Mouse (Mus musculus) CH12.LX (cell line): Measurements from ENCODE around the gene Rpl9-ps1. TPM values are rescaled to one million over a fixed set of nuclear protein-coding genes. Genes with fewer than 3 reads are reported as not detected.

Experiments used
- DNase-seq: peaks from one replicate; pipeline ENCODE4 v3.0.0-alpha.2; 2013; ENCODE audit errors: extremely low read depth
- H3K27ac ChIP-seq: 2 replicates; pipeline ENCODE4 v1.5.1; 2012; ENCODE audit warnings: low read depth, mild to moderate bottlenecking, control low read depth, moderate library complexity; ENCODE audit not compliant: insufficient read depth
- H3K27me3 ChIP-seq: replicated peaks from 2 replicates; pipeline ENCODE3; 2012; ENCODE audit warnings: inconsistent platforms
- H3K36me3 ChIP-seq, 2 experiments: replicated peaks in 1 of 2; 2 replicates each; pipeline versions ENCODE3 to v1.6.1; 2012; ENCODE audit warnings: inconsistent platforms in 1 of 2, low read length in 1 of 2, mild to moderate bottlenecking in 1 of 2, mixed read lengths in 1 of 2, moderate library complexity in 1 of 2; ENCODE audit not compliant: control insufficient read depth in 1 of 2, insufficient read depth in 1 of 2
- H3K4me1 ChIP-seq, 2 experiments: 2 replicates each; pipeline ENCODE4 v1.6.1; 2012; ENCODE audit warnings: inconsistent platforms in 1 of 2, moderate library complexity in 1 of 2; ENCODE audit not compliant: insufficient read depth in 2 of 2, control insufficient read depth in 1 of 2
- H3K4me2 ChIP-seq: 2 replicates; pipeline ENCODE4 v1.6.1; 2012; ENCODE audit warnings: low read depth, mild to moderate bottlenecking, control low read depth; ENCODE audit not compliant: poor library complexity, insufficient read depth, severe bottlenecking
- H3K4me3 ChIP-seq, 3 experiments: fragments of 150-350 bp in 1 of 3; sonication (generic) in 1 of 3; replicated peaks in 1 of 3; 2 replicates each; pipeline versions ENCODE3 to v1.5.1; 2011 to 2012; ENCODE audit warnings: low read depth in 2 of 3, low read length in 2 of 3, mild to moderate bottlenecking in 2 of 3, moderate library complexity in 2 of 3, control low read depth in 1 of 3, improper control_type of control experiment in 1 of 3, inconsistent platforms in 1 of 3, mixed read lengths in 1 of 3; ENCODE audit not compliant: poor library complexity in 1 of 3
- H3K79me2 ChIP-seq: replicated peaks from 2 replicates; pipeline ENCODE4 v1.6.1; 2012; ENCODE audit warnings: mild to moderate bottlenecking, moderate library complexity; ENCODE audit not compliant: control insufficient read depth, poor library complexity, insufficient read depth, severe bottlenecking; ENCODE audit errors: extremely low read depth
- H3K9ac ChIP-seq: 2 replicates; pipeline ENCODE4 v1.6.1; 2012; ENCODE audit warnings: low read depth, mild to moderate bottlenecking, control low read depth, moderate library complexity; ENCODE audit not compliant: insufficient read depth
- H3K9me3 ChIP-seq: replicated peaks from 2 replicates; pipeline ENCODE3; 2012; ENCODE audit warnings: low read length, inconsistent platforms, mixed read lengths
- BHLHE40 ChIP-seq: IDR thresholded peaks from 2 replicates; pipeline ENCODE4 v1.6.1; 2011; ENCODE audit warnings: mild to moderate bottlenecking, low read depth, low read length, improper control_type of control experiment
- CHD1 ChIP-seq: IDR thresholded peaks from 2 replicates; pipeline ENCODE4 v1.6.1; 2012; ENCODE audit warnings: low read depth, low read length, improper control_type of control experiment, inconsistent platforms
- CTCF ChIP-seq, 2 experiments: IDR thresholded peaks in 1 of 2; conservative IDR thresholded peaks in 1 of 2; 2 replicates each; pipeline ENCODE4 v1.5.1; 2011 to 2012; ENCODE audit warnings: low read depth in 2 of 2, low read length in 2 of 2, improper control_type of control experiment in 1 of 2, inconsistent platforms in 1 of 2, mild to moderate bottlenecking in 1 of 2, moderate library complexity in 1 of 2
- E2F4 ChIP-seq: IDR thresholded peaks from 2 replicates; pipeline ENCODE4 v1.6.1; 2011; ENCODE audit warnings: low read depth, low read length, improper control_type of control experiment; ENCODE audit not compliant: insufficient replicate concordance
- ELF1 ChIP-seq: IDR thresholded peaks from 2 replicates; pipeline ENCODE4 v1.6.1; 2014; ENCODE audit warnings: low read depth, mild to moderate bottlenecking, inconsistent platforms, low read length, improper control_type of control experiment
- EP300 ChIP-seq: IDR thresholded peaks from 2 replicates; pipeline ENCODE4 v1.6.1; 2011; ENCODE audit warnings: low read length, improper control_type of control experiment
- ETS1 ChIP-seq: conservative IDR thresholded peaks from 2 replicates; pipeline ENCODE4 v1.6.1; 2012; ENCODE audit warnings: low read depth, mild to moderate bottlenecking, inconsistent platforms, low read length, improper control_type of control experiment, moderate library complexity
- IRF4 ChIP-seq: IDR thresholded peaks from 2 replicates; pipeline ENCODE4 v1.6.1; 2014; ENCODE audit warnings: low read depth, mild to moderate bottlenecking, inconsistent platforms, low read length, improper control_type of control experiment
- JUN ChIP-seq: IDR thresholded peaks from 2 replicates; pipeline ENCODE4 v1.6.1; 2011; ENCODE audit warnings: low read depth, mild to moderate bottlenecking, low read length, improper control_type of control experiment, moderate library complexity; ENCODE audit not compliant: insufficient read depth
- MAX ChIP-seq: IDR thresholded peaks from 2 replicates; pipeline ENCODE4 v1.6.1; 2011; ENCODE audit warnings: low read length, improper control_type of control experiment
- MAZ ChIP-seq: IDR thresholded peaks from 2 replicates; pipeline ENCODE4 v1.6.1; 2012; ENCODE audit warnings: low read depth, mild to moderate bottlenecking, inconsistent platforms, low read length, improper control_type of control experiment, moderate library complexity
- MYC ChIP-seq: IDR thresholded peaks from 2 replicates; pipeline ENCODE4 v1.6.1; 2011; ENCODE audit warnings: low read depth, mild to moderate bottlenecking, improper control_type of control experiment, low read length
- NELFE ChIP-seq: IDR thresholded peaks from 2 replicates; pipeline ENCODE4 v1.6.1; 2011; ENCODE audit warnings: low read depth, low read length, improper control_type of control experiment
- POLR2A ChIP-seq: IDR thresholded peaks from 2 replicates; pipeline ENCODE4 v1.6.1; 2011; ENCODE audit warnings: low read depth, mild to moderate bottlenecking, improper control_type of control experiment, low read length
- RAD21 ChIP-seq: IDR thresholded peaks from 2 replicates; pipeline ENCODE4 v1.6.1; 2011; ENCODE audit warnings: low read depth, mild to moderate bottlenecking, low read length, improper control_type of control experiment, moderate library complexity
- SIN3A ChIP-seq: IDR thresholded peaks from 2 replicates; pipeline ENCODE4 v1.6.1; 2012; ENCODE audit warnings: low read length, improper control_type of control experiment, inconsistent platforms
- SMC3 ChIP-seq: IDR thresholded peaks from 2 replicates; pipeline ENCODE4 v1.6.1; 2011; ENCODE audit warnings: low read depth, low read length, improper control_type of control experiment
- TBP ChIP-seq: conservative IDR thresholded peaks from 2 replicates; pipeline ENCODE4 v1.6.1; 2011; ENCODE audit warnings: low read depth, low read length, improper control_type of control experiment
- TCF12 ChIP-seq: IDR thresholded peaks from 2 replicates; pipeline ENCODE4 v1.6.1; 2014; ENCODE audit warnings: low read depth, mild to moderate bottlenecking, inconsistent platforms, low read length, improper control_type of control experiment
- UBTF ChIP-seq: IDR thresholded peaks from 2 replicates; pipeline ENCODE4 v1.6.1; 2012; ENCODE audit warnings: low read depth, mild to moderate bottlenecking, inconsistent platforms, low read length, improper control_type of control experiment, moderate library complexity
- USF1 ChIP-seq: IDR thresholded peaks from 2 replicates; pipeline ENCODE4 v1.6.1; 2014; ENCODE audit warnings: low read depth, mild to moderate bottlenecking, inconsistent platforms, low read length, improper control_type of control experiment
- USF2 ChIP-seq: conservative IDR thresholded peaks from 2 replicates; pipeline ENCODE4 v1.6.1; 2011; ENCODE audit warnings: low read depth, low read length, improper control_type of control experiment
- ZC3H11A ChIP-seq: IDR thresholded peaks from 2 replicates; pipeline ENCODE4 v1.6.1; 2012; ENCODE audit warnings: low read depth, mild to moderate bottlenecking, inconsistent platforms, low read length, improper control_type of control experiment
- ZKSCAN1 ChIP-seq: IDR thresholded peaks from 2 replicates; pipeline ENCODE4 v1.6.1; 2012; ENCODE audit warnings: low read depth, inconsistent platforms, low read length, improper control_type of control experiment, borderline replicate concordance
- ZNF384 ChIP-seq: IDR thresholded peaks from 2 replicates; pipeline ENCODE4 v1.6.1; 2012; ENCODE audit warnings: low read depth, low read length, improper control_type of control experiment, inconsistent platforms
- dilution Hi-C: fragments of 300-500 bp; cut with MboI; formaldehyde crosslinking; loops from 2 replicates; pipeline ENCODE4 v1.14.3; 2020; ENCODE audit warnings: low sequenced_read_pairs; ENCODE audit not compliant: extremely low pct_unique_long_range_greater_than_20kb, extremely low pct_ligation_motif_present
- in situ Hi-C: fragments of 300-500 bp; cut with MboI; formaldehyde crosslinking; loops from 3 replicates; pipeline ENCODE4 v1.14.3; 2019; ENCODE audit warnings: low sequenced_read_pairs, low pct_ligation_motif_present, low pct_unique_long_range_greater_than_20kb, mixed read lengths
- polyA plus RNA-seq: library from polyadenylated mRNA; unstranded; fragments of >175 nt; gene quantifications from 2 replicates; pipeline ENCODE4 v1.2.1, GENCODE M21; 2012; ENCODE audit warnings: low read depth; ENCODE audit not compliant: insufficient read length
- total RNA-seq, 2 experiments: library from RNA; depleted of rRNA; stranded (reverse); fragments of 300-350 nt in 1 of 2; fragments of >200 nt in 1 of 2; gene quantifications; 2 replicates each; pipeline ENCODE4 v1.2.3; 2012 to 2014

Rpl9-ps1 gene
- total and polyA plus RNA-seq, 3 experiments: not detected

DNA sequence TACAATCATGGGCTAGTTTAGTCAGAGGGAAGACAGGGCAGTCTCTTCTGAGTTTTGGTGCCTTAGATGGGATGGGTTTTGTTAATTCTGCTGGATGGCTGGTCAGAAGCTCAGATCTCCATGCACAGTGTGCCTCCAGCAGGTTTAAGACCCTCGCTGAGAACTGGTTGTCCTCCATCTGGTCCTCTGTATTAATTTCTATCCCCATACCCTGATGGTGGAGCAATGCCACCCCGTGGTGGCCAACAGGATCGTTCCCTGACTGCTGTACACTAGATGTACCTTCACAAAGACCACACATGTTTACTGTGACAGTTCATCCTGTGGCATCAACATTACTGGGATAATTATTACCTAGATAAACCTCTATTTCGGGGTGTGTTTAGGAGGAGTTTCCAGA is 12.7 kb downstream of the Rpl9-ps1 start:
- Histone ChIP-seq H3K36me3 (no peaks in the 10 kb centered on the region), H3K4me1 (peaks cover 0 to 6% of the 10 kb centered on the region in 2 experiments; a peak in 2 of 4 replicates), H3K79me2 (no peaks in the 10 kb centered on the region), H3K27ac (no peak overlapping the region), H3K9me3 (no peaks in the 10 kb centered on the region), H3K9ac (no peak overlapping the region), H3K4me3 (no peak overlapping the region), H3K4me2 (no peak overlapping the region), H3K27me3 (no peaks in the 10 kb centered on the region)
- in situ Hi-C loops: loop anchor here (5.0 to 10.0 kb wide), 3 partner anchors 70 to 188 kb away; no protein-coding TSS in a partner anchor
- TF ChIP-seq RAD21 (peak; percentile 96), TCF12 (peak; percentile 46; the same call in 1 of the 2 replicates), USF1 (no peak), MAZ (0 out of 2 replicates have a peak, but pooled peaks have one; percentile 43), MAX (peak; percentile 64), BHLHE40 (peak; percentile 32; the same call in 1 of the 2 replicates), CTCF (conservative IDR thresholded peaks at IDR 0.05 in 1 of 2, IDR thresholded peaks at IDR 0.05 in 1 of 2; ENCODE audit: low read depth in 2 of 2, low read length in 2 of 2) (peak; percentile 62 to 97), IRF4 (peak; percentile 50; the same call in 1 of the 2 replicates), USF2 (no peak), E2F4 (0 out of 2 replicates have a peak, but pooled peaks have one; percentile 25), TBP (no peak), JUN (no peak), ETS1 (no peak), MYC (peak; percentile 69; the same call in 1 of the 2 replicates), SIN3A (peak; percentile 67; the same call in 1 of the 2 replicates), ZC3H11A (peak; percentile 94), ZKSCAN1 (no peak), POLR2A (no peak), NELFE (peak; percentile 62; the same call in 1 of the 2 replicates), SMC3 (peak; percentile 100)
- dilution Hi-C loops: no loop called here
- peak; percentile 62 for DNase-seq

- Histone ChIP-seq H3K4me3 (no peak overlapping the region), H3K27ac (no peak overlapping the region), H3K4me1 (peaks cover 11 to 12% of the 10 kb centered on the region in 2 experiments), H3K9me3 (no peaks in the 10 kb centered on the region), H3K36me3 (no peaks in the 10 kb centered on the region), H3K79me2 (no peaks in the 10 kb centered on the region), H3K4me2 (no peak overlapping the region), H3K9ac (no peak overlapping the region), H3K27me3 (no peaks in the 10 kb centered on the region)
- TF ChIP-seq USF1 (no peak), UBTF (no peak), USF2 (no peak), ZNF384 (no peak), ELF1 (no peak), MYC (no peak), EP300 (no peak), CHD1 (no peak)
- in situ Hi-C loops (loop anchor here (5.0 to 10.0 kb wide), 3 partner anchors 69 to 186 kb away; no protein-coding TSS in a partner anchor), dilution Hi-C loops (no loop called here)
- DNase-seq: no peak
Observed at GRCm38 (mm10) chr11:83631065-83631464, 14.4 kb downstream of the Rpl9-ps1 start.
